Mouse (Mus musculus): Measurements from ENCODE around the gene Lxn.

- no peak for TF ChIP-seq GATA1 (IDR thresholded peaks at IDR 0.05; ENCODE audit: low read length)
- no peak for TF ChIP-seq TAL1 (IDR thresholded peaks at IDR 0.05; ENCODE audit: low read length)
Measured at GRCm38 (mm10) chr3:67462015-67462414, 1.7 kb downstream of the Lxn start.

Data from erythroblast, embryonic 14.5 days (primary cell).